Mouse (Mus musculus): ENCODE data around the gene Copg1. TPM values are rescaled to one million over a fixed set of nuclear protein-coding genes. Genes with fewer than 3 reads are reported as not detected.

Copg1 gene
- polyA plus RNA-seq, 1 experiment from 2014 or later = 171 TPM

GRCm38 (mm10) chr6:87871240-87871639 is 16.4 kb upstream of the Copg1 start:
- no peak overlapping the region for H3K9ac ChIP-seq (ENCODE audit: low read length)
- WGBS = 73% methylated on average over 7 of the region's 7 CpGs
- 0 out of 2 replicates have a peak, but pooled peaks cover 5% of the 10 kb centered on the region for H3K4me1 ChIP-seq (ENCODE audit: control insufficient read depth, insufficient read depth, low read length)
- no peaks in the 10 kb centered on the region for H3K36me3 ChIP-seq (ENCODE audit: control insufficient read depth, insufficient read depth, low read length)
- no peak overlapping the region for H3K27ac ChIP-seq (ENCODE audit: low read length)
- no peak overlapping the region for H3K4me2 ChIP-seq (ENCODE audit: low read depth, low read length)
- ATAC-seq (ENCODE audit: insufficient read depth, low FRiP score) = no peak
- H3K9me3 ChIP-seq (replicated peaks; ENCODE audit: control insufficient read depth, low read length) = no peaks in the 10 kb centered on the region
- H3K4me3 ChIP-seq (replicated peaks; ENCODE audit: low read length) = no peak overlapping the region
- no peaks in the 10 kb centered on the region for H3K27me3 ChIP-seq (ENCODE audit: control insufficient read depth, insufficient read depth, low read length)

- 41% methylated on average over 1 of the region's 1 CpGs for WGBS
- Histone ChIP-seq H3K4me3 (replicated peaks; ENCODE audit: low read length) (no peak overlapping the region), H3K27me3 (ENCODE audit: control insufficient read depth, insufficient read depth, low read length) (no peaks in the 10 kb centered on the region), H3K9ac (ENCODE audit: low read length) (no peak overlapping the region), H3K36me3 (ENCODE audit: control insufficient read depth, insufficient read depth, low read length) (no peaks in the 10 kb centered on the region), H3K9me3 (replicated peaks; ENCODE audit: control insufficient read depth, low read length) (no peaks in the 10 kb centered on the region), H3K4me2 (ENCODE audit: low read depth, low read length) (no peak overlapping the region), H3K4me1 (ENCODE audit: control insufficient read depth, insufficient read depth, low read length) (0 out of 2 replicates have a peak, but pooled peaks cover 5% of the 10 kb centered on the region), H3K27ac (ENCODE audit: low read length) (no peak overlapping the region)
- ATAC-seq (ENCODE audit: insufficient read depth, low FRiP score) = no peak
Measured at GRCm38 (mm10) chr6:87873104-87873503, 14.5 kb upstream of the Copg1 start.

- H3K9me3 ChIP-seq (replicated peaks; ENCODE audit: control insufficient read depth, low read length) = no peaks in the 10 kb centered on the region
- H3K27ac ChIP-seq (ENCODE audit: low read length) = no peak overlapping the region
- no peak for ATAC-seq (ENCODE audit: insufficient read depth, low FRiP score)
- 0 out of 2 replicates have a peak, but pooled peaks cover 2% of the 10 kb centered on the region for H3K4me1 ChIP-seq (ENCODE audit: control insufficient read depth, insufficient read depth, low read length)
- H3K4me3 ChIP-seq (replicated peaks; ENCODE audit: low read length) = no peak overlapping the region
- H3K27me3 ChIP-seq (ENCODE audit: control insufficient read depth, insufficient read depth, low read length) = no peaks in the 10 kb centered on the region
- H3K9ac ChIP-seq (ENCODE audit: low read length) = no peak overlapping the region
- H3K4me2 ChIP-seq (ENCODE audit: low read depth, low read length) = no peak overlapping the region
- H3K36me3 ChIP-seq (ENCODE audit: control insufficient read depth, insufficient read depth, low read length) = no peaks in the 10 kb centered on the region
- WGBS = 89% methylated on average over 2 of the region's 2 CpGs
Measured at GRCm38 (mm10) chr6:87873963-87874362, 13.7 kb upstream of the Copg1 start.

- Histone ChIP-seq H3K4me1 (ENCODE audit: control insufficient read depth, insufficient read depth, low read length) (no peaks in the 10 kb centered on the region), H3K27ac (ENCODE audit: low read length) (no peak overlapping the region), H3K4me2 (ENCODE audit: low read depth, low read length) (no peak overlapping the region), H3K36me3 (ENCODE audit: control insufficient read depth, insufficient read depth, low read length) (no peaks in the 10 kb centered on the region), H3K9ac (ENCODE audit: low read length) (no peak overlapping the region), H3K9me3 (replicated peaks; ENCODE audit: control insufficient read depth, low read length) (no peaks in the 10 kb centered on the region), H3K4me3 (replicated peaks; ENCODE audit: low read length) (no peak overlapping the region), H3K27me3 (ENCODE audit: control insufficient read depth, insufficient read depth, low read length) (no peaks in the 10 kb centered on the region)
- 77% methylated on average over 1 of the region's 1 CpGs for WGBS
- no peak for ATAC-seq (ENCODE audit: insufficient read depth, low FRiP score)
Measured at GRCm38 (mm10) chr6:87875083-87875482, 12.5 kb upstream of the Copg1 start.

- ATAC-seq (ENCODE audit: insufficient read depth, low FRiP score) = no peak
- Histone ChIP-seq H3K4me2 (ENCODE audit: low read depth, low read length) (no peak overlapping the region), H3K4me1 (ENCODE audit: control insufficient read depth, insufficient read depth, low read length) (no peaks in the 10 kb centered on the region), H3K36me3 (ENCODE audit: control insufficient read depth, insufficient read depth, low read length) (no peaks in the 10 kb centered on the region), H3K9me3 (replicated peaks; ENCODE audit: control insufficient read depth, low read length) (no peaks in the 10 kb centered on the region), H3K27ac (ENCODE audit: low read length) (no peak overlapping the region), H3K9ac (ENCODE audit: low read length) (no peak overlapping the region), H3K27me3 (ENCODE audit: control insufficient read depth, insufficient read depth, low read length) (no peaks in the 10 kb centered on the region), H3K4me3 (replicated peaks; ENCODE audit: low read length) (no peak overlapping the region)
- 70% methylated on average over 7 of the region's 7 CpGs for WGBS
Measured at GRCm38 (mm10) chr6:87875562-87875961, 12.1 kb upstream of the Copg1 start.

- no peak for ATAC-seq (ENCODE audit: insufficient read depth, low FRiP score)
- no peak overlapping the region for H3K27ac ChIP-seq (ENCODE audit: low read length)
Measured at GRCm38 (mm10) chr6:87876068-87876643, 11.5 kb upstream of the Copg1 start.

GRCm38 (mm10) chr6:87879010-87879409 is 8.6 kb upstream of the Copg1 start:
- Histone ChIP-seq H3K27me3 (ENCODE audit: control insufficient read depth, insufficient read depth, low read length) (no peaks in the 10 kb centered on the region), H3K27ac (ENCODE audit: low read length) (no peak overlapping the region), H3K9ac (ENCODE audit: low read length) (no peak overlapping the region), H3K36me3 (ENCODE audit: control insufficient read depth, insufficient read depth, low read length) (no peaks in the 10 kb centered on the region), H3K9me3 (replicated peaks; ENCODE audit: control insufficient read depth, low read length) (no peaks in the 10 kb centered on the region), H3K4me1 (ENCODE audit: control insufficient read depth, insufficient read depth, low read length) (no peaks in the 10 kb centered on the region), H3K4me3 (replicated peaks; ENCODE audit: low read length) (no peak overlapping the region), H3K4me2 (ENCODE audit: low read depth, low read length) (no peak overlapping the region)
- 22% methylated on average over 4 of the region's 4 CpGs for WGBS
- ATAC-seq (ENCODE audit: insufficient read depth, low FRiP score) = no peak

More at GRCm38 (mm10) chr6:87876068-87876643, 11.5 kb upstream of the Copg1 start:
- WGBS = 63% methylated on average over 13 of the region's 13 CpGs
- Histone ChIP-seq H3K9me3 (replicated peaks; ENCODE audit: control insufficient read depth, low read length) (no peaks in the 10 kb centered on the region), H3K36me3 (ENCODE audit: control insufficient read depth, insufficient read depth, low read length) (no peaks in the 10 kb centered on the region), H3K4me1 (ENCODE audit: control insufficient read depth, insufficient read depth, low read length) (no peaks in the 10 kb centered on the region), H3K9ac (ENCODE audit: low read length) (no peak overlapping the region), H3K4me2 (ENCODE audit: low read depth, low read length) (no peak overlapping the region), H3K4me3 (replicated peaks; ENCODE audit: low read length) (no peak overlapping the region), H3K27me3 (ENCODE audit: control insufficient read depth, insufficient read depth, low read length) (no peaks in the 10 kb centered on the region)

GRCm38 (mm10) chr6:87879628-87880027 is 8.0 kb upstream of the Copg1 start:
- Histone ChIP-seq H3K4me1 (ENCODE audit: control insufficient read depth, insufficient read depth, low read length) (no peaks in the 10 kb centered on the region), H3K9ac (ENCODE audit: low read length) (no peak overlapping the region), H3K27ac (ENCODE audit: low read length) (no peak overlapping the region), H3K9me3 (replicated peaks; ENCODE audit: control insufficient read depth, low read length) (no peaks in the 10 kb centered on the region), H3K4me2 (ENCODE audit: low read depth, low read length) (no peak overlapping the region), H3K27me3 (ENCODE audit: control insufficient read depth, insufficient read depth, low read length) (no peaks in the 10 kb centered on the region), H3K4me3 (replicated peaks; ENCODE audit: low read length) (no peak overlapping the region), H3K36me3 (ENCODE audit: control insufficient read depth, insufficient read depth, low read length) (no peaks in the 10 kb centered on the region)
- 55% methylated on average over 3 of the region's 3 CpGs for WGBS
- ATAC-seq (ENCODE audit: insufficient read depth, low FRiP score) = no peak

GRCm38 (mm10) chr6:87882221-87882620 is 5.4 kb upstream of the Copg1 start:
- Histone ChIP-seq H3K9me3 (replicated peaks; ENCODE audit: control insufficient read depth, low read length) (no peaks in the 10 kb centered on the region), H3K27ac (ENCODE audit: low read length) (no peak overlapping the region), H3K4me3 (replicated peaks; ENCODE audit: low read length) (no peak overlapping the region), H3K4me1 (ENCODE audit: control insufficient read depth, insufficient read depth, low read length) (no peaks in the 10 kb centered on the region), H3K27me3 (ENCODE audit: control insufficient read depth, insufficient read depth, low read length) (no peaks in the 10 kb centered on the region), H3K4me2 (ENCODE audit: low read depth, low read length) (no peak overlapping the region), H3K9ac (ENCODE audit: low read length) (no peak overlapping the region), H3K36me3 (ENCODE audit: control insufficient read depth, insufficient read depth, low read length) (no peaks in the 10 kb centered on the region)
- WGBS = 71% methylated on average over 3 of the region's 3 CpGs
- no peak for ATAC-seq (ENCODE audit: insufficient read depth, low FRiP score)
